Comparison of ENCODE assay signal across 11 mouse cellular contexts in the genomic region with DNA sequence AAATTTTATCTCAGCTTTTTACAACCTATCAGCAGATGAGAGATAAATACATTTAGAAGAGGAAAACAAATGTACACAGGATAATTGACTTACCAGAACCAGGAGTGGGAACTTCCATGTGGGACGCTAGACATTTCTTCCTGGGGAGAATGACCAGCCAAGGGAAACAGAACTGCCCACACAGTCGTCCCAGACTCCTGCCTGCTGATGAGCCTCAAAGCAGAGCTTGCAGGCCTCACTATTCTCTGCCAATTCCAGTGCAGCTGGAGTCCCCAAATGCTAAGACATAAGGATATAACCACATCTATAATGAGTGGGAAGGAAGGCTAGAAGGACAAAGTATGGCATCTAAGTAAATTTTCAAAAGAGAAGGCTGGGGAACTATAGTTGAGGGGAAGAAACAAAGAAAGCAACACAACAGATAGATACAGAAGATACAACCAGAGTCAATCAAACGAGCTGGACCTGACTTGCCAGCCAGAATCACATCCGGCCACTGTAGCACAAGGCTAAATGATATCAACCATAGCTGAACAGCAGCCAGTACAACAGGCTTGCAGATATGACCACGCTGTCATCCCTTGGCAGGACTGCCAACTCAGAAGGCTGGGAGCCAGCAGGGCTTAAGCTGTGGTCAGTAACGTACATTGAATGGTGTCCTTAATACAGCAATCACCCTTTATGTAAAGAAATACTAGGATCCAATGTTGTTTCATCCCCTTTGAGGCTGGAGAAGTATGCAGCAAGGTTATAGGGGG. TPM values are rescaled to one million over a fixed set of nuclear protein-coding genes. Genes with fewer than 3 reads are reported as not detected.
A peak's percentile ranks its signal among the peaks of the same experiment; 100 is the strongest.
DNase-seq lines count a peak whose midpoint lies in the region; ATAC-seq and TF ChIP-seq lines count a peak whose summit lies in the region.
"Had no signal": no experiment of that assay in that cellular context is flagged by ENCODE, and none has a peak within 500 bp of the region (broad histone marks: within the 10 kb centered on the region; RNA-seq: fewer than 3 reads in every experiment).

No protein-coding gene starts in this region.

- H3K4me3 ChIP-seq in midbrain, embryonic 11.5 days (ENCODE audit: low read depth, low read length), result no peak overlapping the region
- no peak overlapping the region for H3K4me3 ChIP-seq in midbrain, embryonic 16.5 days (ENCODE audit: low read depth, low read length)
- no peak overlapping the region for H3K4me3 ChIP-seq in cerebellum, adult 2 months (replicated peaks; ENCODE audit: insufficient read depth, low read depth, low read length)
- no peak overlapping the region for H3K4me3 ChIP-seq in forebrain, embryonic 16.5 days (replicated peaks; ENCODE audit: low read length)
- H3K4me3 ChIP-seq: embryonic facial prominence, embryonic 15.5 days; midbrain, embryonic 12.5 days had no signal

- 71% methylated on average over 6 of the region's 6 CpGs for WGBS in midbrain, embryonic 11.5 days
- WGBS in midbrain, embryonic 16.5 days, result 66% methylated on average over 6 of the region's 6 CpGs
- 15% methylated on average over 6 of the region's 6 CpGs for WGBS in cerebellum, adult 2 months
- WGBS in forebrain, embryonic 16.5 days, result 62% methylated on average over 6 of the region's 6 CpGs

- H3K36me3 ChIP-seq in midbrain, embryonic 11.5 days (ENCODE audit: control insufficient read depth, insufficient read depth, low read length), result no peaks in the 10 kb centered on the region
- no peaks in the 10 kb centered on the region for H3K36me3 ChIP-seq in midbrain, embryonic 16.5 days (ENCODE audit: control insufficient read depth, insufficient read depth, low read length)
- H3K36me3 ChIP-seq in forebrain, embryonic 16.5 days (ENCODE audit: control insufficient read depth, insufficient read depth), result no peaks in the 10 kb centered on the region
- H3K36me3 ChIP-seq: embryonic facial prominence, embryonic 15.5 days; midbrain, embryonic 12.5 days had no signal

- H3K9ac ChIP-seq in midbrain, embryonic 11.5 days (ENCODE audit: low read length), result no peak overlapping the region
- no peak overlapping the region for H3K9ac ChIP-seq in midbrain, embryonic 16.5 days (ENCODE audit: low read depth, low read length)
- H3K9ac ChIP-seq in forebrain, embryonic 16.5 days (replicated peaks; ENCODE audit: low read depth, low read length), result no peak overlapping the region
- H3K9ac ChIP-seq: embryonic facial prominence, embryonic 15.5 days; midbrain, embryonic 12.5 days had no signal

- peak; percentile 34 for DNase-seq in gastrocnemius, postnatal 10 days
- no peak for DNase-seq in gastrocnemius, adult 8-10 months (ENCODE audit: low spot score in 2 of 2)
- peak; percentile 35 for DNase-seq in midbrain, embryonic 11.5 days (ENCODE audit: low spot score, missing footprints)
- peak; percentile 56 to 72 for DNase-seq in cerebellum, adult 2 months
- peak; percentile 86 for DNase-seq in heart, postnatal 4 days
- no peak for DNase-seq in thymus, postnatal 4 days

- no peaks in the 10 kb centered on the region for H3K4me1 ChIP-seq in midbrain, embryonic 11.5 days (ENCODE audit: control insufficient read depth, insufficient read depth, low read length)
- no peaks in the 10 kb centered on the region for H3K4me1 ChIP-seq in midbrain, embryonic 16.5 days (ENCODE audit: control insufficient read depth, insufficient read depth, low read length)
- peaks cover 3% of the 10 kb centered on the region for H3K4me1 ChIP-seq in cerebellum, adult 2 months (ENCODE audit: control insufficient read depth, insufficient read depth, low read length)
- no peaks in the 10 kb centered on the region for H3K4me1 ChIP-seq in forebrain, embryonic 16.5 days (replicated peaks; ENCODE audit: control insufficient read depth, insufficient read depth, low read length)
- H3K4me1 ChIP-seq: embryonic facial prominence, embryonic 15.5 days had no signal

- no peak for TF ChIP-seq CTCF in cerebellum, adult 2 months (IDR thresholded peaks at IDR 0.05; ENCODE audit: borderline replicate concordance, insufficient read depth, low read depth, low read length)

- H3K9me3 ChIP-seq in midbrain, embryonic 11.5 days (ENCODE audit: control insufficient read depth, low read length), result no peaks in the 10 kb centered on the region
- no peaks in the 10 kb centered on the region for H3K9me3 ChIP-seq in midbrain, embryonic 16.5 days (replicated peaks; ENCODE audit: control insufficient read depth, low read length, poor library complexity, severe bottlenecking)
- no peaks in the 10 kb centered on the region for H3K9me3 ChIP-seq in forebrain, embryonic 16.5 days (ENCODE audit: control insufficient read depth, low read length)
- H3K9me3 ChIP-seq: embryonic facial prominence, embryonic 15.5 days; midbrain, embryonic 12.5 days had no signal

- no peak for ATAC-seq in midbrain, embryonic 11.5 days (ENCODE audit: low FRiP score)
- no peak for ATAC-seq in midbrain, embryonic 16.5 days
- no peak for ATAC-seq in forebrain, embryonic 16.5 days

- TF ChIP-seq POLR2A in cerebellum, adult 2 months (IDR thresholded peaks at IDR 0.05; ENCODE audit: borderline replicate concordance, insufficient read depth, low read length), result no peak

- no peak overlapping the region for H3K27ac ChIP-seq in midbrain, embryonic 11.5 days (ENCODE audit: low read depth, low read length)
- H3K27ac ChIP-seq in midbrain, embryonic 16.5 days (ENCODE audit: low read length), result no peak overlapping the region
- no peak overlapping the region for H3K27ac ChIP-seq in cerebellum, adult 2 months (ENCODE audit: insufficient read depth, low read length)
- H3K27ac ChIP-seq in forebrain, embryonic 16.5 days (ENCODE audit: low read length), result no peak overlapping the region
- H3K27ac ChIP-seq: embryonic facial prominence, embryonic 15.5 days; midbrain, embryonic 12.5 days had no signal

- no peak overlapping the region for H3K4me2 ChIP-seq in midbrain, embryonic 11.5 days
- no peak overlapping the region for H3K4me2 ChIP-seq in midbrain, embryonic 16.5 days (ENCODE audit: low read length)
- H3K4me2 ChIP-seq in forebrain, embryonic 16.5 days (ENCODE audit: low read length), result no peak overlapping the region
- H3K4me2 ChIP-seq: embryonic facial prominence, embryonic 15.5 days; midbrain, embryonic 12.5 days had no signal

- no peaks in the 10 kb centered on the region for H3K27me3 ChIP-seq in midbrain, embryonic 11.5 days (ENCODE audit: control insufficient read depth, insufficient read depth, low read length)
- no peaks in the 10 kb centered on the region for H3K27me3 ChIP-seq in midbrain, embryonic 16.5 days (ENCODE audit: control insufficient read depth, insufficient read depth, low read depth, low read length)
- H3K27me3 ChIP-seq in cerebellum, adult 2 months (ENCODE audit: control insufficient read depth, insufficient read depth, low read length), result no peaks in the 10 kb centered on the region
- no peaks in the 10 kb centered on the region for H3K27me3 ChIP-seq in forebrain, embryonic 16.5 days (replicated peaks; ENCODE audit: control insufficient read depth, insufficient read depth, low read length)
- H3K27me3 ChIP-seq: embryonic facial prominence, embryonic 15.5 days; midbrain, embryonic 12.5 days had no signal

RNA-seq across cellular contexts. Expression of gene Frem1, which starts 38.7 kb away (rescaled TPM):
- 1 to 10 TPM; 4.0 to 4.2 TPM for total RNA-seq in gastrocnemius, postnatal 10 days (2021)
- total RNA-seq in gastrocnemius, adult 8-10 months (2022), result under 1 TPM; 0.07 to 0.21 (median 0.16) TPM
- polyA plus RNA-seq in midbrain, embryonic 11.5 days (2014; fragmentation: Nextera tagmentation; extraction: Ambion mirVana), result 7.3 and 8.2 TPM in 2 replicates
- polyA plus RNA-seq in midbrain, embryonic 16.5 days (2015; fragmentation: Nextera tagmentation; extraction: Ambion mirVana), result 1.4 and 1.6 TPM in 2 replicates
- 3.4 and 4.3 TPM in 2 replicates for polyA plus RNA-seq in cerebellum, adult 2 months (2012; rRNA removed)
- total RNA-seq in heart, postnatal 4 days (2021), result 1 to 10 TPM; 5.1 to 5.9 TPM
- 1.3 and 1.7 TPM in 2 replicates for polyA plus RNA-seq in forebrain, embryonic 16.5 days (2015; fragmentation: Nextera tagmentation; extraction: Ambion mirVana)
- total RNA-seq: hematopoietic stem cell, adult 5-6 weeks had no signal

Comparison
In these comparisons a context has a peak if more than half of its experiments do, and no peak if none do; other contexts are left out.
1. DNase-seq: peak in gastrocnemius, postnatal 10 days (single experiment), midbrain, embryonic 11.5 days (single experiment), cerebellum, adult 2 months (2 of 2) and heart, postnatal 4 days (single experiment); none in gastrocnemius, adult 8-10 months (0 of 2) and thymus, postnatal 4 days (single experiment).